Mouse (Mus musculus) lung, embryonic 14.5 days (tissue): Measurements from ENCODE around the gene Gm2431. TPM values are rescaled to one million over a fixed set of nuclear protein-coding genes. Genes with fewer than 3 reads are reported as not detected.
"Not testable (repeated sequence)": the region's sequence is repeated elsewhere in the genome, so short reads cannot be mapped to it uniquely, and the experiment has no call there.

ENCODE experiments used
- ATAC-seq: fragments of 200-750 bp; cut with Nextera tagmentation; 2 replicates; pipeline ENCODE4 v1.8.0; 2017; ENCODE audit warnings: mild to moderate bottlenecking, moderate TSS enrichment, moderate library complexity; ENCODE audit not compliant: insufficient read depth
- DNase-seq: peaks from one replicate; pipeline ENCODE4 v3.0.0-alpha.2; 2015
- H3K27ac ChIP-seq: fragments of 300-500 bp; sonication (generic); 2 replicates; pipeline ENCODE4 v1.5.1; 2014; ENCODE audit warnings: low read depth, mild to moderate bottlenecking, moderate library complexity
- H3K27me3 ChIP-seq: fragments of 300-500 bp; sonication (generic); 2 replicates; pipeline ENCODE4 v1.6.1; 2014; ENCODE audit warnings: low read length, control low read depth; ENCODE audit not compliant: insufficient read depth
- H3K36me3 ChIP-seq: fragments of 300-500 bp; sonication (generic); 2 replicates; pipeline ENCODE4 v1.6.1; 2014; ENCODE audit warnings: control low read depth; ENCODE audit not compliant: insufficient read depth
- H3K4me1 ChIP-seq: fragments of 300-500 bp; sonication (generic); 2 replicates; pipeline ENCODE4 v1.6.1; 2014; ENCODE audit warnings: antibody characterized with exemption, control low read depth; ENCODE audit not compliant: insufficient read depth
- H3K4me2 ChIP-seq: fragments of 300-500 bp; sonication (generic); 2 replicates; pipeline ENCODE4 v1.6.1; 2014; ENCODE audit warnings: mild to moderate bottlenecking
- H3K4me3 ChIP-seq: fragments of 300-500 bp; sonication (generic); 2 replicates; pipeline ENCODE4 v1.5.1; 2014; ENCODE audit warnings: low read depth, low read length
- H3K9ac ChIP-seq: fragments of 300-500 bp; sonication (generic); 2 replicates; pipeline ENCODE4 v1.6.1; 2014
- H3K9me3 ChIP-seq: fragments of 300-500 bp; sonication (generic); 2 replicates; pipeline ENCODE4 v1.6.1; 2016; ENCODE audit warnings: low read depth, low read length, control low read depth
- CTCF ChIP-seq: IDR thresholded peaks from 2 replicates; pipeline ENCODE4 v1.5.1; 2016; ENCODE audit warnings: antibody characterized with exemption, low read depth
- WGBS: fragments of 180-500 bp; shearing (Covaris S2); extraction: QIAGEN DNeasy Blood & Tissue Kit; methylation state at CpG from one replicate; pipeline ENCODE4 v1.1.7; 2014; 5-methylcytosine and 5-hydroxymethylcytosine counted together
- polyA plus RNA-seq: library from polyadenylated mRNA; unstranded; fragments of >200 nt; fragmentation: Nextera tagmentation; extraction: Ambion mirVana; gene quantifications from 2 replicates; pipeline ENCODE4 v1.2.1, GENCODE M21; 2014

Gene Gm2431
- not detected in 2 replicates for polyA plus RNA-seq

DNA sequence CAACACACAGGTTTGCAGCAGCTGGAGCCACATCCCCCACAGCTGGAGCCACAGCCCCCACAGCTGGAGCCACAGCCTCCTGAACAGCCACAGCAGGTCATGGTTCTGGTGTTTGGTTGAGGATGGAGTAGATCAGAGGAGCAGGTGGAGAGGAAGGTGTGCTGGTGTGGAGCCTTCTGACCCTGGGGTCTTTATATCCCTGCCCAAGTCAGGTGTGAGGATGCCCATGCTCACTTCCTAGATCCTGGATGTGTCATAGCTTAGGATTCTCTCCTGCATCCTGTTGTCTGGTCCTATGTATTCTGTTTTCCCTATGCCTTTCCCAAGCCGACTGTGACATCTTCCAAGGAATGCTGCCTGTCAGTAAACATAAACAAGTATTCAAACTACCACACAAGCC lies at the start of gene Gm2431:
Gene Gm2431 (minus strand): TSS at position 101 of the 400 bp plus-strand sequence.
- not testable (repeated sequence) for H3K36me3 ChIP-seq, H3K4me1 ChIP-seq, H3K27ac ChIP-seq, H3K4me3 ChIP-seq, H3K9ac ChIP-seq, ATAC-seq, H3K4me2 ChIP-seq, DNase-seq, H3K9me3 ChIP-seq, H3K27me3 ChIP-seq
- WGBS, result 28% methylated on average over 1 of the region's 1 CpGs

DNA sequence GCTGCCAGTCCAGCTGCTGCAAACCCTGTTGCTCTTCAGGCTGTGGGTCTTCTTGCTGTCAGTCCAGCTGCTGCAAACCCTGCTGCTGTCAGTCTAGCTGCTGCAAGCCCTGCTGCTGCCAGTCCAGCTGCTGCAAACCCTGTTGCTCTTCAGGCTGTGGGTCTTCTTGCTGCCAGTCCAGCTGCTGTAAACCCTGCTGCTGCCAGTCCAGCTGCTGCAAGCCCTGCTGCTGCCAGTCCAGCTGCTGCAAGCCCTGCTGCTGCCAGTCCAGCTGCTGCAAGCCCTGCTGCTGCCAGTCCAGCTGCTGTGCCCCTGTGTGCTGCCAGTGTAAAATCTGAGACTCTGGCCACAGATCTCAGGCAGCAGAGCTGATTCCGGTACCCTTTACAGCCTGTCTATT lies 45.8 kb upstream of the Gm2431 start:
- not testable (repeated sequence) for H3K4me2 ChIP-seq, ATAC-seq, H3K9me3 ChIP-seq, H3K9ac ChIP-seq, H3K36me3 ChIP-seq, H3K4me1 ChIP-seq, DNase-seq, H3K27me3 ChIP-seq, H3K4me3 ChIP-seq, H3K27ac ChIP-seq
- WGBS, result 84% methylated on average over 1 of the region's 1 CpGs

DNA sequence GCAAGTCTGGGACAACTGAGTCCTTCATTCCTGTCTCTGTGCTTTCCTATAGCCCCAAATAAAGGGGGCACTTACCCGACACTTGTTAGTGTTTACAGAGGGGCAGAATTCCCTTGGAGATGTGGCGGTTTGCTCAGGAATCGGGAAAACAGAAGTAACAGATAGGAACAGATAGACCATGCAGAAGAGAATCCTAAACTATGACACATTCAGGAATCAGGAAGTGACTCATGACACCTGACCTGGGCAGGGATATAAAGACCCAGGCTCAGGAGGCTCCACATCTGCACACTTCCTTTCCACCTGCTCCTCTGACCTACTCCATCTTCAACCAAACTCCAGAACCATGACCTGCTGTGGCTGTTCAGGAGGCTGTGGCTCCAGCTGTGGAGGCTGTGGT lies 45.1 kb upstream of the Gm2431 start, which contains the start of gene Krtap5-4:
Gene Krtap5-4 (plus strand): TSS at position 301 of the 400 bp plus-strand sequence.
- H3K4me3 ChIP-seq, result no peak within 1 kb of the TSS
- no peaks in the 10 kb centered on the region for H3K36me3 ChIP-seq
- H3K9me3 ChIP-seq, result no peaks in the 10 kb centered on the region
- no peaks in the 10 kb centered on the region for H3K4me1 ChIP-seq
- H3K4me2 ChIP-seq, result no peak within 1 kb of the TSS
- no peak within 1 kb of the TSS for H3K9ac ChIP-seq
- H3K27ac ChIP-seq, result no peak within 1 kb of the TSS
- ATAC-seq (no peak), DNase-seq (no peak)
- H3K27me3 ChIP-seq, result no peaks in the 10 kb centered on the region
- 36% methylated on average over 3 of the region's 3 CpGs for WGBS
- TF ChIP-seq CTCF, result no peak

DNA sequence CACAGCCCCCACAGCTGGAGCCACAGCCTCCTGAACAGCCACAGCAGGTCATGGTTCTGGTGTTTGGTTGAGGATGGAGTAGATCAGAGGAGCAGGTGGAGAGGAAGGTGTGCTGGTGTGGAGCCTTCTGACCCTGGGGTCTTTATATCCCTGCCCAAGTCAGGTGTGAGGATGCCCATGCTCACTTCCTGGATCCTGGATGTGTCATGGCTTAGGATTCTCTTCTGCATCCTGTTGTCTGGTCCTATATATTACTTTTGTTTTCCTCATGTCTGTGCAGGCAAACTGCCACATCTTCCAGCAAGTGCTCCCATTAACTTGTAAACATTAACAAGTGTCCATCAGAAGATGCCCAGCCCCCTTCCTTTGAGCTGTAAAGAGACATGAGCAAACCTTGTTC lies 38.9 kb upstream of the Gm2431 start, which contains the start of gene Krtap5-1:
Gene Krtap5-1 (minus strand): TSS at position 101 of the 400 bp plus-strand sequence.
- ATAC-seq, H3K36me3 ChIP-seq, H3K4me3 ChIP-seq, H3K4me2 ChIP-seq, DNase-seq, H3K9me3 ChIP-seq, H3K27me3 ChIP-seq, H3K9ac ChIP-seq, H3K4me1 ChIP-seq, H3K27ac ChIP-seq: not testable (repeated sequence)

DNA sequence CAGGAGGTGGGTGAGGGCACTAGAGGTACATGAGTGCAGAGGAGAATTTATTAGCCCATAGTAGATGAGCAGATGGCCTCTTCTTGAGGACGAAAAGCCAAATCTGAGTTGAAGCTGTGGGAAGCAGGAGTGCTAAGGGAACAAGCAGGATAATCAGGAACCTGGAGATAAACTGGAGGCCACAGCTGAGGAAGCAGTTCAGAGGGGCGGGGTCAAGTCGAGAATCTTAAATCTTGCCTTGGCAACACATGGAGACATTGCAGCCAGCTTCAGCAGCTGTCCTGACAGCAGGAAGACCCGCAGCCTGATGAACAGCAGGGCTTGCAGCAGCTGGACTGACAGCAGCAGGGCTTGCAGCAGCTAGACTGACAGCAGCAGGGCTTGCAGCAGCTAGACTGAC lies 38.0 kb upstream of the Gm2431 start:
- not testable (repeated sequence) for H3K36me3 ChIP-seq

DNA sequence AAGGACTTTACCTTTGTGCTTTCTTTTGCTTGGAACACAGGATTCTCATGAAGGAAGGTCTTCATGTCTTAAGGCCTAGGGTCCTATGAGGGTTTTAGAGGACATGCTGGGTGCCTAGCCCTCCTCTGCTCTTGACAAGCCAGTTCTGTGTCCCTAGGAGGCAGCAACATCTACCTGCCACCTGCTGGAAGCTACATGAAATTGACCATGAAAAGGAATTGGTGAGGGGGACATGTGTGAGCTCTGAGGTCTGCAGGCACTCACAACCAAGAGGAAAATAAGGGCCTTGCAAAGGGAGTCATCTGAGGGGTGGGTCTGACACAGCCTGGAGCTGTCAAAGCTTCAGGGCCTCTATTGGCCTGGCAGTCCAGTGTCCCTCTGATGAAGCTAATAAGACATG lies 37.3 kb upstream of the Gm2431 start:
- TF ChIP-seq CTCF, result no peak; the same call in 1 of the 2 replicates
- ATAC-seq, result no peak
- H3K4me2 ChIP-seq, result no peak overlapping the region
- H3K4me3 ChIP-seq, result no peak overlapping the region
- no peaks in the 10 kb centered on the region for H3K36me3 ChIP-seq
- no peaks in the 10 kb centered on the region for H3K9me3 ChIP-seq
- no peaks in the 10 kb centered on the region for H3K4me1 ChIP-seq
- H3K9ac ChIP-seq, result no peak overlapping the region
- H3K27me3 ChIP-seq, result no peaks in the 10 kb centered on the region
- DNase-seq, result no peak
- H3K27ac ChIP-seq, result no peak overlapping the region

More for the DNA sequence above, 38.0 kb upstream of the Gm2431 start:
- not testable (repeated sequence) for ATAC-seq, H3K27ac ChIP-seq, H3K9me3 ChIP-seq, H3K9ac ChIP-seq, H3K4me1 ChIP-seq, H3K4me3 ChIP-seq, H3K27me3 ChIP-seq, H3K4me2 ChIP-seq
- WGBS, result 17% methylated on average over 4 of the region's 4 CpGs
- DNase-seq, result peak; percentile 47

DNA sequence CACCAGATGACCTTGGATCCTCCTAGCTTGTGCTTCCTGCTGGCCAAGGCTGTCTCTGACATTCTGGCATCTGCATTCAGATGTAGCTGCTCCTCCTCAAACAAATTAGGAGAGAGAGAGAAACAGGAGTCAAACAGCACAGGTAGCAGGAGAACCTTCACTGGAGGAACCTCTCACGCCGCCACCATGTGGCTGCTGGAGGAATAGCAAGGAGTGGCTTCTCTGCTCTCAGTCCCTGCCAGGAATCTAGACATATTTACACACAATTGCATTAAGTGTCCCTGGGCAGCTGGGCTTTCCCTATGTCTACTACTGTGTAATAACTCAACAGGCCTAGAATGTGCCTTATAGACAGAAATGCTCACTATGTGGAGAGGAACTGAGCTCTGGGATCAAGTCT lies 35.7 kb upstream of the Gm2431 start:
- ATAC-seq (peak; percentile 52; the same call in 1 of the 2 replicates), DNase-seq (peak; percentile 71)
- H3K27me3 ChIP-seq, H3K4me2 ChIP-seq, H3K36me3 ChIP-seq, H3K9ac ChIP-seq, H3K9me3 ChIP-seq, H3K4me3 ChIP-seq, H3K4me1 ChIP-seq, H3K27ac ChIP-seq: not testable (repeated sequence)
- WGBS, result 0% methylated on average over 2 of the region's 2 CpGs
- TF ChIP-seq CTCF, result peak; percentile 78

DNA sequence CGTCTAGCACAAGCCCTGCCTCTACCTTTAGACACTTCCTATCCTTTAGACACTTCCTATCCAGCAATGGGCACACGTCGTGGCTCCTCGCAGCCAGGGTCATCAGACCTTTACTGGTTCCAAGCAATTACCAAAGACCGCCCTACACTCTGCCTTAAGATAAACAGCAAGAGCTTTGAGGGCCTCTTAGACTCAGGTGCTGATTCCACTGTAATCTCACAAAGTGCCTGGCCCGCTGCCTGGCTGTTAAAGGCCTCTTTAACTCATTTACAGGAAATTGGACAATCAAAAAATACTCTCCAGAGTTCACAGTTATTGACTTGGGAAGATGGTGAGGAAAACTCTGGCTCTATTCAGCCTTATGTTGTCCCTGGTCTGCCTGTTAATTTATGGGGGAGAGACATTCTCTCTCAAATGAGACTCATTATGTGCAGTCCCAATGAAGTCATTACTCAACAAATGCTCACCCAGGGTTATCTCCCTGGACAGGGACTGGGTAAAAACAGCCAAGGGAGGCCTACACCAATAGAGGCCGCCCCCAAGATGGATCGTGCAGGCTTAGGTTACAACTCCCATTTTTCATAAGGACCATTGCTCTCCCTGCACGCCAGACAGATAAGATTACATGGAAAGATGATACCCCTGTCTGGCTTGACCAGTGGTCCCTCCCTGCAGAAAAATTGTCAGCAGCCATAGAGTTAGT lies 27.9 kb upstream of the Gm2431 start:
- DNase-seq, H3K4me1 ChIP-seq, H3K27me3 ChIP-seq, ATAC-seq, H3K4me2 ChIP-seq, H3K4me3 ChIP-seq, H3K9me3 ChIP-seq, H3K9ac ChIP-seq, H3K27ac ChIP-seq, H3K36me3 ChIP-seq: not testable (repeated sequence)
- 30% methylated on average over 9 of the region's 9 CpGs for WGBS
